Mouse (Mus musculus): Measurements from ENCODE around the gene Slc38a8. TPM values are rescaled to one million over a fixed set of nuclear protein-coding genes. Genes with fewer than 3 reads are reported as not detected.

Slc38a8 gene
- total and polyA plus RNA-seq, 2 experiments from 2014 or later = 0.10 TPM; not detected in 1

GRCm38 (mm10) chr8:119466105-119466504, 35.4 kb downstream of the Slc38a8 start:
- Histone ChIP-seq H3K27ac (peak overlapping the region; percentile 8; the same call in 1 of the 2 replicates), H3K36me3 (ENCODE audit: insufficient read depth, low read length) (no peaks in the 10 kb centered on the region), H3K4me3 (ENCODE audit: low read length) (no peak overlapping the region), H3K4me1 (ENCODE audit: insufficient read depth, low read length) (peaks cover 20% of the 10 kb centered on the region), H3K4me2 (ENCODE audit: low read depth, low read length) (peak overlapping the region; percentile 37), H3K27me3 (ENCODE audit: insufficient read depth, low read length) (no peaks in the 10 kb centered on the region; the same call in 1 of the 2 replicates), H3K9ac (replicated peaks; ENCODE audit: low read length) (no peak overlapping the region), H3K9me3 (ENCODE audit: low read length) (no peaks in the 10 kb centered on the region)
- no peak for TF ChIP-seq CTCF (IDR thresholded peaks at IDR 0.05; ENCODE audit: low read depth)
- DNase-seq (ENCODE audit: low spot score) (peak; percentile 68), ATAC-seq (peak; percentile 66)
- 3% methylated on average over 18 of the region's 18 CpGs for WGBS

- Histone ChIP-seq H3K4me2 (ENCODE audit: low read depth, low read length) (no peak overlapping the region), H3K9ac (replicated peaks; ENCODE audit: low read length) (no peak overlapping the region), H3K27ac (no peak overlapping the region), H3K27me3 (ENCODE audit: insufficient read depth, low read length) (no peaks in the 10 kb centered on the region; the same call in 1 of the 2 replicates), H3K4me1 (ENCODE audit: insufficient read depth, low read length) (peaks cover 25% of the 10 kb centered on the region), H3K9me3 (ENCODE audit: low read length) (no peaks in the 10 kb centered on the region), H3K36me3 (ENCODE audit: insufficient read depth, low read length) (no peaks in the 10 kb centered on the region), H3K4me3 (ENCODE audit: low read length) (no peak overlapping the region)
- TF ChIP-seq CTCF (IDR thresholded peaks at IDR 0.05; ENCODE audit: low read depth) = no peak
- WGBS = 40% methylated on average over 7 of the region's 7 CpGs
- ATAC-seq = no peak
- DNase-seq (ENCODE audit: low spot score) = no peak
These were observed 37.8 kb downstream of the Slc38a8 start for GRCm38 (mm10) chr8:119463709-119464108.

- no peaks in the 10 kb centered on the region for H3K36me3 ChIP-seq (ENCODE audit: insufficient read depth, low read length)
- H3K27me3 ChIP-seq (ENCODE audit: insufficient read depth, low read length) = no peaks in the 10 kb centered on the region; the same call in 1 of the 2 replicates
- ATAC-seq = no peak
- H3K9ac ChIP-seq (replicated peaks; ENCODE audit: low read length) = no peak overlapping the region
- no peak overlapping the region for H3K27ac ChIP-seq
- peak; percentile 68 for DNase-seq (ENCODE audit: low spot score)
- no peaks in the 10 kb centered on the region for H3K9me3 ChIP-seq (ENCODE audit: low read length)
- WGBS = 23% methylated on average over 9 of the region's 9 CpGs
- no peak overlapping the region for H3K4me2 ChIP-seq (ENCODE audit: low read depth, low read length)
- H3K4me1 ChIP-seq (ENCODE audit: insufficient read depth, low read length) = peaks cover 20% of the 10 kb centered on the region
- TF ChIP-seq CTCF (IDR thresholded peaks at IDR 0.05; ENCODE audit: low read depth) = no peak
- no peak overlapping the region for H3K4me3 ChIP-seq (ENCODE audit: low read length)
These were observed 40.1 kb downstream of the Slc38a8 start for GRCm38 (mm10) chr8:119461356-119461755.

GRCm38 (mm10) chr8:119459724-119460123, 41.8 kb downstream of the Slc38a8 start:
- Histone ChIP-seq H3K9ac (replicated peaks; ENCODE audit: low read length) (no peak overlapping the region), H3K4me1 (ENCODE audit: insufficient read depth, low read length) (peaks cover 12% of the 10 kb centered on the region), H3K27me3 (ENCODE audit: insufficient read depth, low read length) (no peaks in the 10 kb centered on the region; the same call in 1 of the 2 replicates), H3K36me3 (ENCODE audit: insufficient read depth, low read length) (no peaks in the 10 kb centered on the region), H3K4me2 (ENCODE audit: low read depth, low read length) (no peak overlapping the region), H3K27ac (peak overlapping the region; percentile 45; the same call in 1 of the 2 replicates), H3K4me3 (ENCODE audit: low read length) (no peak overlapping the region), H3K9me3 (ENCODE audit: low read length) (no peaks in the 10 kb centered on the region)
- DNase-seq (ENCODE audit: low spot score) (peak; percentile 69), ATAC-seq (no peak)
- 24% methylated on average over 16 of the region's 16 CpGs for WGBS
- no peak for TF ChIP-seq CTCF (IDR thresholded peaks at IDR 0.05; ENCODE audit: low read depth)

GRCm38 (mm10) chr8:119456045-119456444, 45.5 kb downstream of the Slc38a8 start:
- TF ChIP-seq CTCF (IDR thresholded peaks at IDR 0.05; ENCODE audit: low read depth) = no peak
- 70% methylated on average over 5 of the region's 5 CpGs for WGBS
- H3K9ac ChIP-seq (replicated peaks; ENCODE audit: low read length) = no peak overlapping the region

GRCm38 (mm10) chr8:119452919-119453318, 48.6 kb downstream of the Slc38a8 start:
- Histone ChIP-seq H3K9me3 (ENCODE audit: low read length) (no peaks in the 10 kb centered on the region), H3K27ac (no peak overlapping the region), H3K9ac (replicated peaks; ENCODE audit: low read length) (no peak overlapping the region), H3K36me3 (ENCODE audit: insufficient read depth, low read length) (no peaks in the 10 kb centered on the region), H3K4me3 (ENCODE audit: low read length) (no peak overlapping the region), H3K4me1 (ENCODE audit: insufficient read depth, low read length) (no peaks in the 10 kb centered on the region), H3K27me3 (ENCODE audit: insufficient read depth, low read length) (no peaks in the 10 kb centered on the region), H3K4me2 (ENCODE audit: low read depth, low read length) (no peak overlapping the region)
- ATAC-seq = no peak
- 88% methylated on average over 5 of the region's 5 CpGs for WGBS
- TF ChIP-seq CTCF (IDR thresholded peaks at IDR 0.05; ENCODE audit: low read depth) = no peak
- DNase-seq (ENCODE audit: low spot score) = no peak

More at GRCm38 (mm10) chr8:119456045-119456444, 45.5 kb downstream of the Slc38a8 start:
- Histone ChIP-seq H3K27me3 (ENCODE audit: insufficient read depth, low read length) (no peaks in the 10 kb centered on the region), H3K27ac (no peak overlapping the region), H3K9me3 (ENCODE audit: low read length) (no peaks in the 10 kb centered on the region), H3K4me1 (ENCODE audit: insufficient read depth, low read length) (0 out of 2 replicates have a peak, but pooled peaks cover 5% of the 10 kb centered on the region), H3K4me3 (ENCODE audit: low read length) (no peak overlapping the region), H3K4me2 (ENCODE audit: low read depth, low read length) (no peak overlapping the region), H3K36me3 (ENCODE audit: insufficient read depth, low read length) (no peaks in the 10 kb centered on the region)
- no peak for ATAC-seq
- no peak for DNase-seq (ENCODE audit: low spot score)

GRCm38 (mm10) chr8:119451131-119451530, 50.4 kb downstream of the Slc38a8 start:
- DNase-seq (ENCODE audit: low spot score) = no peak
- 75% methylated on average over 4 of the region's 4 CpGs for WGBS

More at GRCm38 (mm10) chr8:119451131-119451530, 50.4 kb downstream of the Slc38a8 start:
- TF ChIP-seq CTCF (IDR thresholded peaks at IDR 0.05; ENCODE audit: low read depth) = no peak
- Histone ChIP-seq H3K27ac (no peak overlapping the region), H3K4me3 (ENCODE audit: low read length) (no peak overlapping the region), H3K4me2 (ENCODE audit: low read depth, low read length) (no peak overlapping the region), H3K9ac (replicated peaks; ENCODE audit: low read length) (no peak overlapping the region), H3K4me1 (ENCODE audit: insufficient read depth, low read length) (no peaks in the 10 kb centered on the region), H3K27me3 (ENCODE audit: insufficient read depth, low read length) (no peaks in the 10 kb centered on the region), H3K36me3 (ENCODE audit: insufficient read depth, low read length) (no peaks in the 10 kb centered on the region), H3K9me3 (ENCODE audit: low read length) (no peaks in the 10 kb centered on the region)
- ATAC-seq = no peak

All from hindbrain, postnatal 0 days (tissue).